Mouse (Mus musculus) C2C12 (cell line): ENCODE results near the gene Unc5cl.

Experiments used
- CEBPB ChIP-seq: IDR thresholded peaks from one replicate; pipeline ENCODE4 v1.6.1; 2011; ENCODE audit warnings: low read depth, mild to moderate bottlenecking, control low read depth, moderate library complexity
- CTCF ChIP-seq: IDR thresholded peaks from one replicate; pipeline ENCODE4 v1.5.1; 2011; ENCODE audit not compliant: control insufficient read depth, insufficient read depth, insufficient read length
- FOSL1 ChIP-seq: IDR thresholded peaks from one replicate; pipeline ENCODE4 v1.8.0; 2011; ENCODE audit warnings: mild to moderate bottlenecking, low read length; ENCODE audit not compliant: poor library complexity, insufficient read depth, severe bottlenecking
- MAX ChIP-seq: IDR thresholded peaks from one replicate; pipeline ENCODE4 v1.6.1; 2011; ENCODE audit warnings: mild to moderate bottlenecking, control low read depth
- MYOD1 ChIP-seq: IDR thresholded peaks from one replicate; pipeline ENCODE4 v1.6.1; 2011; ENCODE audit warnings: low read depth; ENCODE audit not compliant: control insufficient read depth, insufficient read length
- MYOG ChIP-seq: IDR thresholded peaks from one replicate; pipeline ENCODE4 v1.6.1; 2011; ENCODE audit not compliant: control insufficient read depth, insufficient read length; ENCODE audit errors: extremely low read depth
- USF1 ChIP-seq: IDR thresholded peaks from one replicate; pipeline ENCODE4 v1.6.1; 2011; ENCODE audit warnings: low read depth, mild to moderate bottlenecking, control low read depth, moderate library complexity

DNA sequence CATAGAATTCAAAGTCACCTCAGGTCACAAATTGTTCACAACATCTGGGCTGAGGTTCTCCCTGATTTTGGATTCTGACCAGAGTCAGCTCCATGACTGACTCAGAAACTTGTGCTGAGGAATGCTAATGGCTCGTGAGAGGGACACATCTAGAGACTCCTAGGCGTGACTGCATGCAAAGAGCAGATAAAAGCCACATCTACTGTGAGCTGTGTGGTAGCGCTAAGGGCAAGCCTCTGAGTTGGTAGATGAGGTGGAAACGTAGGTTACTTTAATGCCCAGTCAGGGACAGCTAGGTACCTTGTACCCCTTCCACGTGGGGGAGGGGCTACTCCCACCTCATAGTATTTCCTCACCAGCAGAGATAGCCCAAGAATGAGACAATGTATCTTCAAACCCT, 29.1 kb downstream of the Unc5cl start:
- no peak for TF ChIP-seq CTCF
- no peak for TF ChIP-seq USF1
- TF ChIP-seq MAX = no peak
- TF ChIP-seq MYOD1 = no peak
- TF ChIP-seq CEBPB = no peak
- TF ChIP-seq MYOG = no peak
- no peak for TF ChIP-seq FOSL1
